Mouse (Mus musculus): ENCODE data around the gene Nexn. TPM values are rescaled to one million over a fixed set of nuclear protein-coding genes. Genes with fewer than 3 reads are reported as not detected.

Nexn gene
- polyA plus RNA-seq, 1 experiment from 2014 or later: 5.1 TPM

DNA sequence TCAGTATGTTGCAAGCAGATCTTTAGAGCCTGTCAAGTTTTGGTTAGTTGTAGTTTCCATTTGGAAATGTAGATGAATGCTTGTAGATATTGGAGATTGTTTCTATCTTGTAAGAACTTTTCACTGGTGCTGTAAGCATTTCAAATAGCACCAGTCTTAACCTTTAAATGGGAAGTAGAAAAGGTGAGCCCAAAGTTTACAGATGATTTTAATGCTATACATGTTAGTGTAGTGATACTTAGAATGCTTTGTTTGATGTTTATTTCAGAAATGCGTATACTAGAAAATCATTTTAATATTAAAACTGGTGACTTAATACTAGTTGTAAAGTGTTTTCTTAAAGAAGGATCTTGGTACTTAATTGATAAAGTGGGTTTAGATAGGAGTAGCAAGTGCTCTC, 30.3 kb downstream of the Nexn start:
- H3K27me3 ChIP-seq (ENCODE audit: control insufficient read depth, insufficient read depth, low read length): no peaks in the 10 kb centered on the region
- peaks cover 70% of the 10 kb centered on the region for H3K36me3 ChIP-seq (ENCODE audit: control insufficient read depth, insufficient read depth, low read length)
- no peaks in the 10 kb centered on the region for H3K4me1 ChIP-seq (ENCODE audit: control insufficient read depth, insufficient read depth, low read length)
- H3K9ac ChIP-seq (ENCODE audit: low read depth, low read length): no peak overlapping the region
- no peak overlapping the region for H3K4me3 ChIP-seq (ENCODE audit: low read length)
- no peak overlapping the region for H3K4me2 ChIP-seq (replicated peaks; ENCODE audit: low read depth, low read length)
- no peaks in the 10 kb centered on the region for H3K9me3 ChIP-seq (ENCODE audit: control insufficient read depth, low read length)
- no peak overlapping the region for H3K27ac ChIP-seq (ENCODE audit: low read depth, low read length)
- no peak for ATAC-seq (ENCODE audit: low FRiP score, low TSS enrichment)
- whole genome bisulfite sequencing: 96% methylated on average over 1 of the region's 1 CpGs

DNA sequence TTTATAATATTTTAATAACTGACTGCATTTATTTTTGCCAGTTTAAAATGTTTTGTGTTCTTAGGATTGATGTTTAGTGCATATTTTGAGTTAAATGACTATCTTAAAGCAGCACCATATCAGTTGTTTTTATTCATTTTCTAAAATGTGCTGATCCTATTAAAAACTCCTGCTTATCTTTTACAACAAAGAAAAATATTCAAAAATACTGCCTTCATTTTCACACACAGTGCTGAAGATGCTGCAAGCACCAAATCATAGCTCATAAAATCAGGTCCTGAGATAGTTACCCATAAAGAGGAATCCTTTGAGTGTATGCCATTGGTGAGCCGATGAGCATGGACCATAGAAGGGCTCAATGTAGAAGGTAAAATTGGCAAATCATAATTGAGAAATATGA, 30.9 kb downstream of the Nexn start:
- no peak for ATAC-seq (ENCODE audit: low FRiP score, low TSS enrichment)
- Histone ChIP-seq H3K27me3 (ENCODE audit: control insufficient read depth, insufficient read depth, low read length) (no peaks in the 10 kb centered on the region), H3K4me1 (ENCODE audit: control insufficient read depth, insufficient read depth, low read length) (no peaks in the 10 kb centered on the region), H3K9me3 (ENCODE audit: control insufficient read depth, low read length) (no peaks in the 10 kb centered on the region), H3K36me3 (ENCODE audit: control insufficient read depth, insufficient read depth, low read length) (peaks cover 76% of the 10 kb centered on the region), H3K4me3 (ENCODE audit: low read length) (no peak overlapping the region), H3K27ac (ENCODE audit: low read depth, low read length) (no peak overlapping the region), H3K9ac (ENCODE audit: low read depth, low read length) (no peak overlapping the region), H3K4me2 (replicated peaks; ENCODE audit: low read depth, low read length) (no peak overlapping the region)
- WGBS: 96% methylated on average over 1 of the region's 1 CpGs

DNA sequence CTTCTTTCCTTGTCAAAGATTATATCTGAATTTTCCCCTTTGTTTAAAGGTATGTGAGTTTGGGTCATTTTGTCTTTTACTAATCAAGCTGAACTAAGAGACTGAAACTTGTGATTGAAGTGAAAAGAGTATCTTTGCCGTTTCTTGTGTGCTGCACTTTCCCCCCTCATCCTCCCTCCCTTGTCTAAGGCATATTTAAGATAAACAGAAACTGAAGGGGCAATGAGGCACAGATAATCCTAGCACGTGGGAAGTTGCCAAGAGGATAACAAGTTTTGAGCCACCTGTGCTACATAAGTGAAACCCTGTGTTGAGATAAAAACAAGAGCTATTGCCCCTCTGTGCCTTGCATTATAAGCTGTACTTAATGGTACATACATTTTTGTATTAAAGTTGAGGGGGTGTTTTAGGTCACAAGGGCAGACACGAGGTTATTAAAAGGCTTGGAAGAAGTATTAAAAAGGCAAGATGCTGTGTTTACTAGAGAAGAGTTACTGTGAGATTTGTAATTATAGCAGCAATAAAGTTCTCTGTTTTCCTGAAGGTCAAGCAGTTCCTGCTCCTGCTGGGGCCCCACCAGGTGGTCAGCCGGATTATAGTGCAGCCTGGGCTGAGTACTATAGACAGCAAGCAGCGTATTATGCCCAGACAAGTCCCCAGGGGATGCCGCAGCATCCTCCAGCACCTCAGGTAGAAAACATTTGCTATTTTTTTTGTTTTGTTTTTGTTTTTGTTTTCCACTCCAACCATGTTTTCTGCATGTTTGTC, 34.6 kb downstream of the Nexn start:
- no peak for ATAC-seq (ENCODE audit: low FRiP score, low TSS enrichment)
- Histone ChIP-seq H3K4me3 (ENCODE audit: low read length) (no peak overlapping the region), H3K27me3 (ENCODE audit: control insufficient read depth, insufficient read depth, low read length) (no peaks in the 10 kb centered on the region), H3K9me3 (ENCODE audit: control insufficient read depth, low read length) (no peaks in the 10 kb centered on the region), H3K4me2 (replicated peaks; ENCODE audit: low read depth, low read length) (no peak overlapping the region), H3K4me1 (ENCODE audit: control insufficient read depth, insufficient read depth, low read length) (no peaks in the 10 kb centered on the region), H3K9ac (ENCODE audit: low read depth, low read length) (no peak overlapping the region), H3K36me3 (ENCODE audit: control insufficient read depth, insufficient read depth, low read length) (peaks cover 81% of the 10 kb centered on the region), H3K27ac (ENCODE audit: low read depth, low read length) (no peak overlapping the region)
- 68% methylated on average over 6 of the region's 6 CpGs for WGBS

DNA sequence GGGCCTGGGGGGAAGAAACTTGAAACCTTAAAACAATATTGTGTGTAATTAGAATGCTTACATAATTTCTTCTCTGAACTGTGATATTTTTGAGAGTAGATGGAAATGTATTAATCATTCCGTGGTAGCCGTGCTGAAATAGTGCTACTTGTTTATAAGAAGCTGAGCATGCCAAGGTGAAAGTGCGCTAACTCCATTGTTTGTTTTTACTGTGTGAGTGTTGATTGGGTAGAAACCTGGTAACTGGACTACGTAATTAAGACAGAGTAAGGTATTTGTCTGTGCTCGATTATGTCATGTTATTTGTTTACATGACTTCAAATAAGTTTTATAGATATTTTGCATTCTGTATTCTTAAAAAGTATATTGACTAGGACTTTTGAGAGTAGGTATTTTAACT, 36.9 kb downstream of the Nexn start:
- Histone ChIP-seq H3K36me3 (ENCODE audit: control insufficient read depth, insufficient read depth, low read length) (peaks cover 91% of the 10 kb centered on the region), H3K4me2 (replicated peaks; ENCODE audit: low read depth, low read length) (no peak overlapping the region), H3K4me1 (ENCODE audit: control insufficient read depth, insufficient read depth, low read length) (no peaks in the 10 kb centered on the region), H3K27ac (ENCODE audit: low read depth, low read length) (no peak overlapping the region), H3K9ac (ENCODE audit: low read depth, low read length) (no peak overlapping the region), H3K27me3 (ENCODE audit: control insufficient read depth, insufficient read depth, low read length) (no peaks in the 10 kb centered on the region), H3K4me3 (ENCODE audit: low read length) (no peak overlapping the region), H3K9me3 (ENCODE audit: control insufficient read depth, low read length) (no peaks in the 10 kb centered on the region)
- WGBS: 94% methylated on average over 5 of the region's 5 CpGs
- no peak for ATAC-seq (ENCODE audit: low FRiP score, low TSS enrichment)

DNA sequence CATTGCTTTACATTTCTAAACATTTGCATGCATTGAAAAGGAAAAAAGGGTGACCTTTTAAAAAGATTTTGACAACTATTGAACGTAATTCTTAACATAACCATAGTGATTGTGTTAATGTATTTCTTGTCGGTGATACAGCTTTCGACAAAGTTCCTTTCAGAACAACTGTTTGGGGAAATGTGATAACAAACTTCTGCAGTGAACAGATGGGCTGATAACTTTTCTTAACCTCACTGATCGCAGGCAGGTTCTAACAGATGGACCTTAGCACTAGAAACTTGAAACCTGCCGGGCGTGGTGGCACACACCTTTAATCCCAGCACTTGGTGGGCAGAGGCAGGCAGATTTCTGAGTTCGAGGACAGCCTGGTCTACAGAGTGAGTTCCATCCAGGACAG, 37.3 kb downstream of the Nexn start:
- Histone ChIP-seq H3K27me3 (ENCODE audit: control insufficient read depth, insufficient read depth, low read length) (no peaks in the 10 kb centered on the region), H3K36me3 (ENCODE audit: control insufficient read depth, insufficient read depth, low read length) (peaks cover 91% of the 10 kb centered on the region), H3K9me3 (ENCODE audit: control insufficient read depth, low read length) (no peaks in the 10 kb centered on the region), H3K4me2 (replicated peaks; ENCODE audit: low read depth, low read length) (no peak overlapping the region), H3K27ac (ENCODE audit: low read depth, low read length) (no peak overlapping the region), H3K4me3 (ENCODE audit: low read length) (no peak overlapping the region), H3K4me1 (ENCODE audit: control insufficient read depth, insufficient read depth, low read length) (no peaks in the 10 kb centered on the region), H3K9ac (ENCODE audit: low read depth, low read length) (no peak overlapping the region)
- ATAC-seq (ENCODE audit: low FRiP score, low TSS enrichment): no peak
- WGBS: 94% methylated on average over 7 of the region's 7 CpGs

DNA sequence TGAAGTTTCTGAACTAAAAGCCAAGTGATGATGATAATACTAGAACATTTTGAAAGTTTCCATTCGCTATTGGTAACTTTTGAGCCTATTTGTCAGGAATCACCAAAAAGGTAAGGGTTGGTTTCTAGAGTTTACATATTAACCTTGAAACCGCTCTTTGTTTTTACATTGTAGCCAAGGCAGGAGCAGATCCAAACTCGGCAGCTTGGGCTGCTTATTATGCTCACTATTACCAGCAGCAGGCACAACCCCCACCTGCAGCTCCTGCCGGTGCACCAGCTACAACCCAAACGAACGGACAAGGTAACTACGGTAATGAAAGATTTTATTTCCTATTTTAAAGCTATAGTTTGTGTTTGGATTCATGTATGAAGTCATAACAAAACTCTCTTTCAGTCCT, 40.2 kb downstream of the Nexn start:
- no peak for ATAC-seq (ENCODE audit: low FRiP score, low TSS enrichment)
- 90% methylated on average over 7 of the region's 7 CpGs for WGBS
- Histone ChIP-seq H3K4me2 (replicated peaks; ENCODE audit: low read depth, low read length) (no peak overlapping the region), H3K9me3 (ENCODE audit: control insufficient read depth, low read length) (no peaks in the 10 kb centered on the region), H3K27me3 (ENCODE audit: control insufficient read depth, insufficient read depth, low read length) (no peaks in the 10 kb centered on the region), H3K4me1 (ENCODE audit: control insufficient read depth, insufficient read depth, low read length) (no peaks in the 10 kb centered on the region), H3K36me3 (ENCODE audit: control insufficient read depth, insufficient read depth, low read length) (peaks cover 93% of the 10 kb centered on the region), H3K27ac (ENCODE audit: low read depth, low read length) (no peak overlapping the region), H3K4me3 (ENCODE audit: low read length) (no peak overlapping the region), H3K9ac (ENCODE audit: low read depth, low read length) (no peak overlapping the region)

DNA sequence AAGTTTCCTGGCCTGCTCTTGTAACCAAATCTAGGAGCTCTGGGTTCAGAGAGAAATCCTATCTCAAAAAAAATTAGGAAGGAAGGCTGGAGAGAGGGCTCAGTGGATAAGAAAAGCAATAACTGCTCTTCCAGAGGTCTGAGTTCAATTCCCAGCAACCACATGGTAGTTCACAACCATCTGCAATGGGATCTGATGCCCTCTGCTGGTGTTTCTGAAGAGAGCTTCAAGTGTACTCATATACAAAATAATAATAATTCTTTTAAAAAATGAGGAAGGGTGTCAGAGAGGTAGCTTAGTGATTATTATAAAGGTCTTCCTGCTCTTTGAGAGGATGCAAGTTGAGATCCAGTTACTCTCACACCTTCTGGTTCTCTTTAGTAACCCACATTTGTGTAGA, 41.2 kb downstream of the Nexn start:
- H3K9me3 ChIP-seq (ENCODE audit: control insufficient read depth, low read length): no peaks in the 10 kb centered on the region
- no peak overlapping the region for H3K27ac ChIP-seq (ENCODE audit: low read depth, low read length)
- H3K4me1 ChIP-seq (ENCODE audit: control insufficient read depth, insufficient read depth, low read length): no peaks in the 10 kb centered on the region
- H3K36me3 ChIP-seq (ENCODE audit: control insufficient read depth, insufficient read depth, low read length): peaks cover 94% of the 10 kb centered on the region
- no peak overlapping the region for H3K4me2 ChIP-seq (replicated peaks; ENCODE audit: low read depth, low read length)
- no peak for ATAC-seq (ENCODE audit: low FRiP score, low TSS enrichment)
- no peaks in the 10 kb centered on the region for H3K27me3 ChIP-seq (ENCODE audit: control insufficient read depth, insufficient read depth, low read length)
- H3K4me3 ChIP-seq (ENCODE audit: low read length): no peak overlapping the region
- H3K9ac ChIP-seq (ENCODE audit: low read depth, low read length): no peak overlapping the region

DNA sequence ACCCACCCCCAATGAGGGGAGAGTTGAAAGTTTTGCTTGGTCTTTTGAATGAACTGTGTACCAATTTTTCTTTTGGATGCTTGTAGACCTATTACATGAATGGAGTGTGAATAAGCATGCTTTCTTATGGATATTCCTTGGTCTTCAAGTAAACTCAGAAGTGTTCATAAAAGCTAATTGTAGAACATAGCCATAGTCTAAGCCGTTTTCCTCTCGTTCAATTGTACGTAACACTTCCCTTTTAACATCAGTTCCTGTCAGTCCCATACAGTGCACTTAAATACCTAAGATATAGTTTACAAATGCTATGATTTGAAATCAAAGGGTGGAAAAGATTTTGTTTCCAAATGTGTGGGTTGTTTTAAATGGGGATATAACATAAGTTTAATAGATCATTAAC, 52.7 kb downstream of the Nexn start:
- H3K9ac ChIP-seq (ENCODE audit: low read depth, low read length): no peak overlapping the region; the same call in 1 of the 2 replicates
- H3K4me3 ChIP-seq (ENCODE audit: low read length): peak overlapping the region; percentile 99; the same call in 1 of the 2 replicates
- H3K9me3 ChIP-seq (ENCODE audit: control insufficient read depth, low read length): no peaks in the 10 kb centered on the region
- ATAC-seq (ENCODE audit: low FRiP score, low TSS enrichment): no peak
- H3K4me2 ChIP-seq (replicated peaks; ENCODE audit: low read depth, low read length): peak overlapping the region; percentile 94
- no peaks in the 10 kb centered on the region for H3K27me3 ChIP-seq (ENCODE audit: control insufficient read depth, insufficient read depth, low read length)
- 48% methylated on average over 3 of the region's 3 CpGs for WGBS
- peaks cover 18% of the 10 kb centered on the region for H3K4me1 ChIP-seq (ENCODE audit: control insufficient read depth, insufficient read depth, low read length)
- H3K36me3 ChIP-seq (ENCODE audit: control insufficient read depth, insufficient read depth, low read length): peaks cover 36% of the 10 kb centered on the region
- H3K27ac ChIP-seq (ENCODE audit: low read depth, low read length): no peak overlapping the region

DNA sequence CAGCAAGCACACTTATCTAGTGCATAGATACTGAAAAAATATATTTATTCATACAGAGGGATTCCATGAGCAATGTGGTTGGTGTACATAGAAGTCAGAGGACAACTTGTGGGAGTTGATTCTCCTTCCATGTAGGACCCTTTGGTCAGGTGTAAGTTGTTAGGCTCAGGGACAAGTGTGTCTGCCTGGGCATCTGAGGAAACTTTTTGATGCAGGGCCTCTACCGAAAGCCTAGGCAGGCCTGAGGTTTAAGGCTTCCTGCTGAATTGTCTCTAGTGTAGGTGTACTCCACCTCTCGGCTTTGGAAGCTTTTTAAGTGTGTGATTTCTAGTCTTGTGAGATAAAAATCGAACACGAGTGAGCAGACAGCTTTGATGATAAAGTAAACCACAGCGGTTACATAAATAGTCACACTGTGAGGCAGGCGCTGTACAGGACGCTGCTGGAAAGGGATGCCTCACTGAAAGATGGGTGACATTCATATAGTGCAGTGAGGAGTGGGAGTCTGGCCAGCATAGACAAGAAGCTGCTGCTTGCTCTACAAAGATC, 54.3 kb downstream of the Nexn start:
- no peak overlapping the region for H3K27ac ChIP-seq (ENCODE audit: low read depth, low read length)
- ATAC-seq (ENCODE audit: low FRiP score, low TSS enrichment): no peak
- 22% methylated on average over 7 of the region's 7 CpGs for whole genome bisulfite sequencing

More for the DNA sequence above, 54.3 kb downstream of the Nexn start:
- Histone ChIP-seq H3K9me3 (ENCODE audit: control insufficient read depth, low read length) (no peaks in the 10 kb centered on the region), H3K27me3 (ENCODE audit: control insufficient read depth, insufficient read depth, low read length) (no peaks in the 10 kb centered on the region), H3K4me2 (replicated peaks; ENCODE audit: low read depth, low read length) (peak overlapping the region; percentile 94), H3K36me3 (ENCODE audit: control insufficient read depth, insufficient read depth, low read length) (peaks cover 19% of the 10 kb centered on the region), H3K4me1 (ENCODE audit: control insufficient read depth, insufficient read depth, low read length) (peaks cover 18% of the 10 kb centered on the region), H3K9ac (ENCODE audit: low read depth, low read length) (peak overlapping the region; percentile 100), H3K4me3 (ENCODE audit: low read length) (peak overlapping the region; percentile 99)

Measured in kidney, embryonic 14.5 days (tissue).